Mouse (Mus musculus) intestine, postnatal 0 days (tissue): ENCODE data around the gene Igsf21. TPM values are rescaled to one million over a fixed set of nuclear protein-coding genes. Genes with fewer than 3 reads are reported as not detected.

ENCODE experiments used
- ATAC-seq: fragments of 200-750 bp; cut with Nextera tagmentation; 2 replicates; pipeline ENCODE4 v1.8.0; 2017; ENCODE audit warnings: mild to moderate bottlenecking, moderate TSS enrichment, moderate library complexity
- H3K27ac ChIP-seq: fragments of 300-500 bp; sonication (generic); 2 replicates; pipeline ENCODE4 v1.5.1; 2014; ENCODE audit warnings: mild to moderate bottlenecking, low read depth, low read length, moderate library complexity
- H3K27me3 ChIP-seq: fragments of 300-500 bp; sonication (generic); replicated peaks from 2 replicates; pipeline ENCODE4 v1.6.1; 2014; ENCODE audit warnings: low read length, mixed read lengths; ENCODE audit not compliant: control insufficient read depth, insufficient read depth
- H3K36me3 ChIP-seq: fragments of 300-500 bp; sonication (generic); 2 replicates; pipeline ENCODE4 v1.6.1; 2014; ENCODE audit warnings: mild to moderate bottlenecking, moderate library complexity; ENCODE audit not compliant: control insufficient read depth, insufficient read depth
- H3K4me1 ChIP-seq: fragments of 300-500 bp; sonication (generic); replicated peaks from 2 replicates; pipeline ENCODE4 v1.6.1; 2014; ENCODE audit warnings: antibody characterized with exemption, low read length, mixed read lengths; ENCODE audit not compliant: control insufficient read depth, insufficient read depth
- H3K4me2 ChIP-seq: fragments of 300-500 bp; sonication (generic); replicated peaks from 2 replicates; pipeline ENCODE4 v1.6.1; 2014; ENCODE audit warnings: low read depth, mild to moderate bottlenecking, moderate library complexity
- H3K4me3 ChIP-seq: fragments of 300-500 bp; sonication (generic); 2 replicates; pipeline ENCODE4 v1.5.1; 2014; ENCODE audit warnings: low read depth, low read length
- H3K9ac ChIP-seq: fragments of 300-500 bp; sonication (generic); 2 replicates; pipeline ENCODE4 v1.6.1; 2014; ENCODE audit warnings: mild to moderate bottlenecking, low read depth, low read length
- H3K9me3 ChIP-seq: fragments of 300-500 bp; sonication (generic); 2 replicates; pipeline ENCODE4 v1.6.1; 2016; ENCODE audit warnings: mixed run types; ENCODE audit not compliant: control insufficient read depth
- CTCF ChIP-seq: sonication (generic); IDR thresholded peaks from 2 replicates; pipeline ENCODE4 v1.5.1; 2016; ENCODE audit warnings: low read depth, mild to moderate bottlenecking, control low read depth, antibody characterized with exemption, moderate library complexity
- WGBS: fragments of 180-500 bp; shearing (Covaris S2); extraction: QIAGEN DNeasy Blood & Tissue Kit; methylation state at CpG from one replicate; pipeline ENCODE4 v1.1.7; 2014; 5-methylcytosine and 5-hydroxymethylcytosine counted together
- polyA plus RNA-seq: library from polyadenylated mRNA; unstranded; fragments of >200 nt; fragmentation: Nextera tagmentation; extraction: Ambion mirVana; gene quantifications from 2 replicates; pipeline ENCODE4 v1.2.1, GENCODE M21; 2015

Igsf21 gene
- polyA plus RNA-seq, 1 experiment from 2014 or later: 0.93 TPM

GRCm38 (mm10) chr4:140153711-140154114, 92.9 kb downstream of the Igsf21 start:
- TF ChIP-seq CTCF: no peak
- H3K4me3 ChIP-seq: no peak overlapping the region
- WGBS: 73% methylated on average over 9 of the region's 9 CpGs
- H3K27me3 ChIP-seq: no peaks in the 10 kb centered on the region
- no peak overlapping the region for H3K9ac ChIP-seq
- H3K9me3 ChIP-seq: no peaks in the 10 kb centered on the region
- H3K4me2 ChIP-seq: no peak overlapping the region
- no peaks in the 10 kb centered on the region for H3K4me1 ChIP-seq
- no peak for ATAC-seq
- H3K36me3 ChIP-seq: no peaks in the 10 kb centered on the region
- no peak overlapping the region for H3K27ac ChIP-seq

GRCm38 (mm10) chr4:140153101-140153500, 93.5 kb downstream of the Igsf21 start:
- TF ChIP-seq CTCF: peak; percentile 88
- Histone ChIP-seq H3K9me3 (no peaks in the 10 kb centered on the region), H3K4me3 (no peak overlapping the region), H3K9ac (no peak overlapping the region), H3K27ac (no peak overlapping the region), H3K4me1 (no peaks in the 10 kb centered on the region), H3K4me2 (no peak overlapping the region), H3K27me3 (no peaks in the 10 kb centered on the region), H3K36me3 (no peaks in the 10 kb centered on the region)
- 30% methylated on average over 7 of the region's 7 CpGs for WGBS
- no peak for ATAC-seq

- no peaks in the 10 kb centered on the region for H3K27me3 ChIP-seq
- H3K4me3 ChIP-seq: no peak overlapping the region
- H3K9me3 ChIP-seq: no peaks in the 10 kb centered on the region
- no peak overlapping the region for H3K27ac ChIP-seq
- no peak for ATAC-seq
- WGBS: 74% methylated on average over 8 of the region's 8 CpGs
- no peak overlapping the region for H3K4me2 ChIP-seq
- H3K9ac ChIP-seq: no peak overlapping the region
- no peaks in the 10 kb centered on the region for H3K36me3 ChIP-seq
- H3K4me1 ChIP-seq: no peaks in the 10 kb centered on the region
- TF ChIP-seq CTCF: no peak
Measured at GRCm38 (mm10) chr4:140149706-140150105, 96.9 kb downstream of the Igsf21 start.

GRCm38 (mm10) chr4:140147857-140148695, 98.5 kb downstream of the Igsf21 start:
- 70% methylated on average over 20 of the region's 20 CpGs for WGBS
- no peak for TF ChIP-seq CTCF
- H3K27ac ChIP-seq: no peak overlapping the region
- H3K4me1 ChIP-seq: no peaks in the 10 kb centered on the region
- no peak overlapping the region for H3K4me3 ChIP-seq
- H3K9ac ChIP-seq: no peak overlapping the region
- ATAC-seq: no peak
- H3K36me3 ChIP-seq: no peaks in the 10 kb centered on the region
- H3K27me3 ChIP-seq: no peaks in the 10 kb centered on the region
- H3K4me2 ChIP-seq: no peak overlapping the region
- H3K9me3 ChIP-seq: no peaks in the 10 kb centered on the region

- Histone ChIP-seq H3K4me3 (no peak overlapping the region), H3K4me2 (no peak overlapping the region), H3K9me3 (no peaks in the 10 kb centered on the region), H3K9ac (no peak overlapping the region), H3K27ac (no peak overlapping the region), H3K27me3 (no peaks in the 10 kb centered on the region), H3K36me3 (no peaks in the 10 kb centered on the region), H3K4me1 (no peaks in the 10 kb centered on the region)
- WGBS: 81% methylated on average over 15 of the region's 15 CpGs
- TF ChIP-seq CTCF: no peak
- ATAC-seq: no peak
Measured at GRCm38 (mm10) chr4:140147079-140147840, 99.3 kb downstream of the Igsf21 start.

GRCm38 (mm10) chr4:140143884-140144525, 102.6 kb downstream of the Igsf21 start:
- Histone ChIP-seq H3K4me3 (no peak overlapping the region), H3K36me3 (no peaks in the 10 kb centered on the region), H3K27me3 (no peaks in the 10 kb centered on the region), H3K9ac (no peak overlapping the region), H3K27ac (no peak overlapping the region), H3K4me2 (no peak overlapping the region), H3K9me3 (no peaks in the 10 kb centered on the region), H3K4me1 (no peaks in the 10 kb centered on the region)
- ATAC-seq: no peak
- 86% methylated on average over 10 of the region's 10 CpGs for WGBS
- TF ChIP-seq CTCF: peak; percentile 33
